Mouse (Mus musculus): ENCODE data around the gene Ccdc74a.

GRCm38 (mm10) chr16:17652607-17653006 is 6.3 kb downstream of the Ccdc74a start:
- TF ChIP-seq POLR2A (IDR thresholded peaks at IDR 0.05; ENCODE audit: borderline replicate concordance, insufficient read depth, low read length) (no peak), CTCF (IDR thresholded peaks at IDR 0.05; ENCODE audit: borderline replicate concordance, insufficient read depth, low read depth, low read length) (no peak)

All from cerebellum, adult 2 months (tissue).